Mouse (Mus musculus): ENCODE measurements around the gene Gtf2ird2.

DNA sequence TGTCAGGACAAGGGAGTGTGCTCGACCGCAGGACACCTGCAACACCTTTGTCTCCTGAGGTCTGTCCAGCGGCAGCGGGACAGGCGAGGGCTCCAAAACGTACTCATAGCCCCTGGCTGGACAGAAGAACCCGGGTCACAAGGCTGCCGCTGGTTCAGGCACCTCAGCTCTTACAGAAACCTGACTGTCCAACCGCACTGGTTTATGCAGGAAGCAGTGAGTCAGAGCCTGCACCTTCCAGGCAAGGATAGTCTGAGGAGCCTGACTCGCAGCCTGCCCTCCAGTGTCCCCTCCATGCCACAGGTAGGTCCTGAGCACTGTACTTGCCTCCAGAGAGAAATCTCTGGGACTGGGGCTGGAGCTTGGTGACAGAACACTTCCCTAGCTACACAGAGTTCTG is 14.6 kb upstream of the Gtf2ird2 start:
- TF ChIP-seq CTCF (conservative IDR thresholded peaks at IDR 0.05; ENCODE audit: insufficient read depth, insufficient read length, low read depth, low read length) (no peak), POLR2A (IDR thresholded peaks at IDR 0.05; ENCODE audit: low read depth, low read length) (no peak)

Data from kidney, adult 2 months (tissue).